Mouse (Mus musculus) lung, postnatal 14 days (tissue): Measurements from ENCODE around the gene Morn4.
A peak's percentile ranks its signal among the peaks of the same experiment; 100 is the strongest.

Source experiments
- DNase-seq: peaks from one replicate; pipeline ENCODE4 v3.0.0; 2021

The Morn4 gene

GRCm38 (mm10) chr19:42037167-42037702, 48.9 kb downstream of the Morn4 start:
- no peak for DNase-seq

- no peak for DNase-seq
Observed at GRCm38 (mm10) chr19:42036357-42036756, 49.8 kb downstream of the Morn4 start.

GRCm38 (mm10) chr19:42035456-42036248, 50.5 kb downstream of the Morn4 start, which contains the start of gene Ankrd2:
TSS of gene Ankrd2 (plus strand) at chr19:42036000.
- peak; percentile 90 for DNase-seq

- DNase-seq, result no peak
Observed at GRCm38 (mm10) chr19:42034881-42035455, 51.2 kb downstream of the Morn4 start.

DNA sequence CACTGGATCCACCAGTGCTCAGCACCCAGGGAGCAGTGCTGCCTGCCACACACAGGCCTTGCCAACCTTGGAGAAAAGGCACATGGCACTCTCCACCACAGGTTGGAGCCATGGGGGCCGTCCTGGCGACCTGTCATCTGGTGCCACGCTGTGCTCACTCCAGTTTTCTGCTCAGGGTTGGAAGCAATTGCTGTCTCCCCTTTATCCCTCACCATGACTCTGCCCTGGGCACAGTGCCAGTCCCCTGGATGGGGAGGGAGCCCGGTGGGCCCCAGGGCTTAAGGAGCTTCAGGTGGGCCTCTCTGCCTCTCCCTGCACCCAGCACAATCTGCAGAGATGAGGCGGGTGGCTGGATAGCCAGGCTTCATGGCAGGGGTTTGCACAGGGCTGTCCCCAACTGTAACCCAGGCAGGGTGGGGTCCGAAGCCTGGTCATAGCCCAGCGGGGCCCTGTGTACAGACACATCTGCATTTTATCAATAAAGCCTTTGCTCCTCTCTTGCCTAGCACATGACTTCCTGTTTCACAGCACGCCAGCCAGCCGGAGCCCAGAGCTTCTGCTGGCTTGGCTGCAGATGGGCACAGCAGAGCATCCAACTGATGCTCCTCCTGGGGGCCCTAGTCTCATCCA, 51.9 kb downstream of the Morn4 start:
- no peak for DNase-seq

DNA sequence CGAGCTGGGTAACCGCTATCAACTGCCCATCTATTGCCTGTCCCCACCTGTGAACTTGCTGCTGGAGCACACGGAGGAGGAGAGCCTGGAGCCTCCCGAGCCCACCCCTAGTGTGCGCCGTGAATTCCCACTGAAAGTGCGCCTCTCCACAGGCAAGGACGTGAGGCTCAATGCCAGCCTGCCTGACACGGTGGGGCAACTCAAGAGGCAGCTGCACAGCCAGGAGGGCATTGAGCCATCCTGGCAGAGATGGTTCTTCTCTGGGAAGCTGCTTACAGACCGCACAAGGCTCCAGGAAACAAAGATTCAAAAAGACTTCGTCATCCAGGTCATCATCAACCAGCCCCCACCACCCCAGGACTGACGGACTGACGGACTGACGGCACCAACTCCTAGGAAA, 52.5 kb downstream of the Morn4 start:
- DNase-seq, result no peak

DNA sequence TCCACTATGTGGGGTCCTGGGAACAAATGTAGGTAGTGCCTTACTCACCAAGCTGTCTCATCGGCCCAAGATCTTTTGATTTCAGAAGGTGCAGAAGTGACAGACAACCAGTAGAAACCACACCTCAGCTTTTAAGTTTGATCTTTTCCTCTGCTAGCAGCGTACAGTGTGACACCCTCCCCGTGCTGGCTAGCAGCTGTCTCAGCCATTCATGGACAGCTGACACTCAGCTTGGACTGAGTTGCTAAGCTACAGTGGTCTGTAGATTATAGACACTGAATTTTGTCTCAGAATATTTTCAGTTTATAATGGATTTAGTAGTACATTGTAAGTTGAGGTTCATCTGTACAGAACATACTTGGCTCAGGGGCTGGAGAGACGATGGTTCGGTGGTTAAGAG, 55.0 kb downstream of the Morn4 start:
- no peak for DNase-seq

- peak; percentile 86 for DNase-seq
Observed at GRCm38 (mm10) chr19:42026158-42026557, 60.0 kb downstream of the Morn4 start.
